Mouse (Mus musculus) erythroblast, embryonic 14.5 days (primary cell): ENCODE measurements around the gene Itgb2.

Experiments used
- GATA1 ChIP-seq: IDR thresholded peaks from 2 replicates; pipeline ENCODE4 v1.6.1; 2012; ENCODE audit warnings: low read length, inconsistent platforms, mixed read lengths
- TAL1 ChIP-seq: IDR thresholded peaks from 3 replicates; pipeline ENCODE4 v1.6.1; 2012; ENCODE audit warnings: low read length, inconsistent platforms, mixed read lengths

DNA sequence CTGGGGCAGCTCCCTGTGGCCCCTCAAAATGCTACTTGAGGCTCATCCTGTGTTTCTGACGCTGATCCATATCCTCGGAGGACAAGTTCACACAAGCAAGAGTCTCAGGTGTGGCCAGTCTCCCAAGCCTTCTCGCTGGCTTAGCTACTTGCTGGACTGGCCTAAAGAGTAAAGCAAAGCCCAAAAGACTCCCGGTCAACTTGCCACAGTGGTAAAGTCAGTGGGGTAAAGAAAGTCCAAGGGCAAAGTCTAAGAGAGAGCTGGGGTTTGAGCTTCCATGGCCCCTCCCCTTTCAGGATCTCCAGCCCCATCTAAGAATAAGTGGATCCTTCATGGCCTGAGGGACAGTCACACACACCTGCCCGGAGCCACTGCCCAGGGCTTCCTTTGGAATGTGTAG, 22.1 kb downstream of the Itgb2 start:
- TF ChIP-seq GATA1 (no peak), TAL1 (no peak)
